22 mouse cellular contexts compared by ENCODE assay signal in genomic region chr1:73793871-73794270, GRCm38 (mm10).
DNase-seq lines count a peak whose midpoint lies in the region; ATAC-seq and TF ChIP-seq lines count a peak whose summit lies in the region.
"Had no signal": no experiment of that assay in that cellular context is flagged by ENCODE, and none has a peak within 500 bp of the region (broad histone marks: within the 10 kb centered on the region; RNA-seq: fewer than 3 reads in every experiment).

No protein-coding gene starts in this region.

- no peaks in the 10 kb centered on the region for H3K79me2 ChIP-seq in heart, adult 2 months (replicated peaks; ENCODE audit: control insufficient read depth, insufficient read depth, low read length)

- no peak for ATAC-seq in kidney, embryonic 15.5 days (replicated peaks; ENCODE audit: low FRiP score)
- no peak for ATAC-seq in stomach, embryonic 14.5 days (ENCODE audit: insufficient number of reproducible peaks, insufficient read depth, low FRiP score, low read depth)
- ATAC-seq: activated CD4-positive, CD25-positive, alpha-beta regulatory T cell, adult 4 months; forebrain, embryonic 13.5 days; forebrain, embryonic 16.5 days had no signal

- intact Hi-C loops in heart, adult 2 months (cut with DNase I): no loop called here

- H3K9ac ChIP-seq in heart, adult 2 months (ENCODE audit: low read depth, low read length): no peak overlapping the region
- H3K9ac ChIP-seq in kidney, embryonic 15.5 days: no peak overlapping the region
- no peak overlapping the region for H3K9ac ChIP-seq in stomach, embryonic 14.5 days (replicated peaks; ENCODE audit: low read depth, low read length)
- H3K9ac ChIP-seq: forebrain, embryonic 13.5 days; heart, embryonic 12.5 days; hindbrain, embryonic 12.5 days; hindbrain, embryonic 15.5 days had no signal

- H3K27ac ChIP-seq in heart, adult 2 months: no peak overlapping the region
- H3K27ac ChIP-seq in kidney, embryonic 15.5 days: peak overlapping the region; percentile 2; the same call in 1 of the 2 replicates
- 0 out of 2 replicates have a peak overlapping the region, but pooled peaks have one; percentile 5 for H3K27ac ChIP-seq in layer of hippocampus, adult 2 months
- H3K27ac ChIP-seq in stomach, embryonic 14.5 days (ENCODE audit: low read length): peak overlapping the region; percentile 44; the same call in 1 of the 2 replicates
- H3K27ac ChIP-seq: forebrain, embryonic 10.5 days; forebrain, embryonic 13.5 days; hindbrain, embryonic 12.5 days; hindbrain, embryonic 15.5 days had no signal

- TF ChIP-seq POLR2A in heart, adult 2 months (IDR thresholded peaks at IDR 0.05; ENCODE audit: insufficient read depth, low read depth, low read length): no peak

- no peaks in the 10 kb centered on the region for H3K27me3 ChIP-seq in heart, adult 2 months (ENCODE audit: control insufficient read depth, insufficient read depth, low read length)
- H3K27me3 ChIP-seq in kidney, embryonic 15.5 days: no peaks in the 10 kb centered on the region
- H3K27me3 ChIP-seq in stomach, embryonic 14.5 days (ENCODE audit: control insufficient read depth, insufficient read depth, low read length): no peaks in the 10 kb centered on the region
- H3K27me3 ChIP-seq: forebrain, embryonic 13.5 days; heart, embryonic 12.5 days; hindbrain, embryonic 12.5 days; hindbrain, embryonic 15.5 days had no signal

- H3K9me3 ChIP-seq in kidney, embryonic 15.5 days (replicated peaks): no peaks in the 10 kb centered on the region
- no peaks in the 10 kb centered on the region for H3K9me3 ChIP-seq in stomach, embryonic 14.5 days (ENCODE audit: control insufficient read depth, low read depth, low read length)
- H3K9me3 ChIP-seq: forebrain, embryonic 10.5 days; forebrain, embryonic 13.5 days; heart, embryonic 12.5 days; hindbrain, embryonic 12.5 days; hindbrain, embryonic 15.5 days had no signal

- no peak overlapping the region for H3K4me3 ChIP-seq in heart, adult 2 months
- H3K4me3 ChIP-seq in kidney, embryonic 15.5 days (replicated peaks): no peak overlapping the region
- H3K4me3 ChIP-seq in layer of hippocampus, adult 2 months: no peak overlapping the region
- H3K4me3 ChIP-seq in stomach, embryonic 14.5 days (ENCODE audit: low read depth, low read length): no peak overlapping the region
- H3K4me3 ChIP-seq: forebrain, embryonic 10.5 days; forebrain, embryonic 13.5 days; heart, embryonic 12.5 days; hindbrain, embryonic 12.5 days; hindbrain, embryonic 15.5 days had no signal

- no peaks in the 10 kb centered on the region for H3K4me1 ChIP-seq in heart, adult 2 months (ENCODE audit: control insufficient read depth, insufficient read depth, low read length)
- H3K4me1 ChIP-seq in kidney, embryonic 15.5 days: peaks cover 5% of the 10 kb centered on the region; the same call in 1 of the 2 replicates
- H3K4me1 ChIP-seq in stomach, embryonic 14.5 days (ENCODE audit: control insufficient read depth, insufficient read depth, low read length): peaks cover 10% of the 10 kb centered on the region; the same call in 1 of the 2 replicates
- H3K4me1 ChIP-seq: forebrain, embryonic 13.5 days; heart, embryonic 12.5 days; hindbrain, embryonic 12.5 days; hindbrain, embryonic 15.5 days had no signal

- TF ChIP-seq EP300 in heart, adult 2 months (IDR thresholded peaks at IDR 0.05; ENCODE audit: insufficient read depth, low read depth, low read length): no peak

- H3K36me3 ChIP-seq in heart, adult 2 months (ENCODE audit: control insufficient read depth, insufficient read depth, low read length): no peaks in the 10 kb centered on the region
- H3K36me3 ChIP-seq in kidney, embryonic 15.5 days: no peaks in the 10 kb centered on the region
- no peaks in the 10 kb centered on the region for H3K36me3 ChIP-seq in stomach, embryonic 14.5 days (ENCODE audit: control insufficient read depth, insufficient read depth, low read length)
- H3K36me3 ChIP-seq: forebrain, embryonic 10.5 days; heart, embryonic 12.5 days; hindbrain, embryonic 12.5 days; hindbrain, embryonic 15.5 days had no signal

- 87% methylated on average over 4 of the region's 4 CpGs for WGBS in heart, adult 2 months
- WGBS in kidney, embryonic 15.5 days: 72% methylated on average over 4 of the region's 4 CpGs
- WGBS in stomach, embryonic 14.5 days: 64% methylated on average over 4 of the region's 4 CpGs

- no peak for TF ChIP-seq CTCF in heart, adult 2 months (IDR thresholded peaks at IDR 0.05)
- TF ChIP-seq CTCF in layer of hippocampus, adult 2 months (conservative IDR thresholded peaks at IDR 0.05): no peak

- peak; percentile 52 for DNase-seq in heart, adult 11 months
- DNase-seq in heart, adult 2 months: no peak
- no peak for DNase-seq in kidney, postnatal 4 days
- no peak for DNase-seq in layer of hippocampus, adult 2 months (ENCODE audit: low spot score in 2 of 2)
- DNase-seq in layer of hippocampus, adult 8-10 months (ENCODE audit: low spot score in 2 of 2): no peak
- no peak for DNase-seq in adipocyte (ENCODE audit: low spot score)
- DNase-seq: adrenal gland, postnatal 10 days; adrenal gland, postnatal 36 days; cerebellum, adult 18-20 months; cerebellum, adult 9-10 months; cerebellum, postnatal 14 days; gastrocnemius, postnatal 10 days; gastrocnemius, postnatal 36 days had no signal

- no peak overlapping the region for H3K4me2 ChIP-seq in kidney, embryonic 15.5 days
- H3K4me2 ChIP-seq in stomach, embryonic 14.5 days (replicated peaks; ENCODE audit: low read depth, low read length): no peak overlapping the region
- H3K4me2 ChIP-seq: forebrain, embryonic 13.5 days; heart, embryonic 12.5 days; hindbrain, embryonic 12.5 days; hindbrain, embryonic 15.5 days had no signal
